Mouse (Mus musculus): ENCODE results near the gene Unc13a.

Gene Unc13a

DNA sequence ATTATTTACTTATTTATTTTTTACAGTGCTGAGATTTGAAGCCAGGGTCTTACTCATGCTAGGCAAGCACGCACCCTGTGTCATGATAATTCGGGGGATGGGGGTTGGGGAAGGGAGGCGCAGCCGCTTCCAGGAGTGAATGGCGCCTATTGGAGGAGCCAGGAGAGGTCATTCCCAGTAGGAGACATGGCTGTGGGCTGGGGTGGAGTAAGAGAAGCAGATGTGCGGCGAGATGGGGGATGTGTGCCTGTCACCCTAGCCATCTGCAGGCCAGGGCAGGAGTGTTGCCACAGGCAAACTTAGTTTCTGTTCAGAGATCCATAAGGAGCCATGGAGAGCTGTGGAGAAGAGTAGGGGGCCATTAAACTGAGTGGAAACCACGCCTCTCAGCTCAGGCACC is 16.1 kb upstream of the Unc13a start:
- no peak for DNase-seq (ENCODE audit: low spot score in 2 of 2)

GRCm38 (mm10) chr8:71686143-71686734 is 14.7 kb upstream of the Unc13a start:
- DNase-seq (ENCODE audit: low spot score in 2 of 2), result no peak

DNA sequence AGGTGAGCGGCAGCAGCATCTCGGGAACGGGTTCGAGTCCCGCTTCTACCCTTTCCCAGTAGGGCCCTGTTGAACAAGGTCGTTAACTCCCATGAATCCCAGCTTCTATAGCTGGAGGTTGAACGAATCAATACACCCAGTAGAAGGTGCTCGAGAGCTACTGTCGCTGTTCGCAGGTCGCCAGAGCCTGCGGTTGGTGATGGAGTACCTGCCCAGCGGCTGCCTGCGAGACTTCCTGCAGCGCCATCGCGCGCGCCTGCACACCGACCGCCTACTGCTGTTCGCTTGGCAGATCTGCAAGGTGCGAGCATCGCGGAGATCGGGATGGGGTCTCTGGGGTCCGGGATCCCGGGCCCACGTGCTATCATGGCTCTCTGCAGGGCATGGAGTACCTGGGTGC is 14.0 kb upstream of the Unc13a start:
- DNase-seq (ENCODE audit: low spot score in 2 of 2), result no peak

DNA sequence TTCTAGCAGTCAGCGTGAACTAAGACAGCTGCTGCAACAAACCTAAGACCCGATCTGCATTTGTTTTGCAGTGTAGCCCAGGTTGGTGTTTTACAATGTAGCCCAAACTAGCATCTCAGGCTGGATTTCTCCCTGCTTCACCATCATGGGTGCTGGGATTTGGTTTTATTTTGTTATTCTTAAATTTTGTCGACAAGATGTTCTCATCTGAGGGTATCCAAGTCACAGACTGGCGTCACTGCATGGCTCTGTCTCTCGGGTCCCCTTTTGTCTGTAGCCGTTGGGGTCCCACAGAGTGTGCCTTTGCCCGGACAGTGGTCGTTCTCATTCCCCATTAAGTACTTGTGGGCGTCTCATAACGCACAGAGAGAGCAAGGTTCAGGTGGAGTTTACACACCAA is 13.1 kb upstream of the Unc13a start:
- no peak for DNase-seq (ENCODE audit: low spot score in 2 of 2)

DNA sequence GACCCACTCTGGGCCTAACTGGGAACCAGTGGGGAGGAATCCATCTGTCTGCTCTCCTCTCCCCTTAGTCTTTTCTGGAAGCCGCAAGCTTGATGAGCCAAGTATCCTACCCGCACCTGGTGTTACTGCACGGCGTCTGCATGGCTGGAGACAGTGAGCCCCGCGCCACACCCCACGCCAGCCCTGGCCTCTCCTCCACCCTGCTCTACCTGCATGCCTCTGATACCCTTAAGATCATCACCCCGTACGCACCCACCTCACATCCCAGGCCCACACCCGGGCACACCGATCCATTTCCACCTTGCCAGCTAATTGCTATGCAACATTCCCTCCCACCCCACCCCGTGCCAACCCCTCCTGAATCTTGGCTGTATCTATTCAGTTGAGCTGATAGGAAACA is 11.3 kb upstream of the Unc13a start:
- no peak for DNase-seq (ENCODE audit: low spot score in 2 of 2)

DNA sequence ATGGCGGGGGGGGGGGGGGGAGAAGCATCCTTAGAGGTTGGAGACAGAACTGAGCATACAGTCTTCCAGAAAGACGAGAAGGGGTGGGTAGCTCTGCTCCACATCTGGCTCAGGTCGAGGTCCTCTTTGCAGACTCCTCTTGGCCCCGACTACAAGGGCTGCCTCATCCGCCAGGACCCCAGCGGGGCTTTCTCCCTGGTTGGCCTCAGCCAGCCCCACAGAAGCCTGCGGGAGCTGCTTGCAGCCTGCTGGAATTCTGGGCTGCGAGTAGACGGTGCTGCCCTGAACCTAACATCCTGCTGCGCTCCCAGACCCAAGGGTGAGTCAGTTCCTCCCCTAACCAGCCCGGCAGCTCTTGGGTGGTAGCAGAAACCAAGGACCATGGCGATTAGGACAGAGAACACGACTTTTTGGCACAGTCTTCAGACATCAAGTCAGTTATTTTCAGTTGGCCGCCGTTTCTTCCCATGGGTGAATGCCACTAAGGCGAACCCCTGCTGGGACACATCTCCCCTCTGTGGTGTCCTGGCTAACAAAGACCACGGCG is 9.9 kb upstream of the Unc13a start:
- DNase-seq (ENCODE audit: low spot score in 2 of 2), result no peak

DNA sequence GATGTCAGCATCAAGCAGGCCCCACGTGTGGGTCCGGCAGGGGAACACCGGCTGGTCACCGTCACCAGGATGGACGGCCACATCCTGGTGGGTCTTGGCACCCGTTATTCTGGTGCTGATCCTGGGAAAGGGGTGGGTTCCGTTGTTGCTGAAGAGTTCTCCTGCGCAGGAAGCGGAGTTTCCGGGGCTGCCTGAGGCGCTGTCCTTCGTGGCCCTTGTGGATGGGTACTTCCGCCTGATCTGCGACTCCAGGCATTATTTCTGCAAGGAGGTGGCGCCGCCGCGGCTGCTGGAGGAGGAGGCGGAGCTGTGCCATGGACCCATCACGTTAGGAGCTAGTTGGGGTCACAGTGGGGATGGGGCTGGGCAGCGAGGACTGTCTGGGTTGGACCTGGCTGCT is 8.9 kb upstream of the Unc13a start:
- no peak for DNase-seq (ENCODE audit: low spot score in 2 of 2)

- no peak for DNase-seq (ENCODE audit: low spot score in 2 of 2)
These were observed 8.1 kb upstream of the Unc13a start for GRCm38 (mm10) chr8:71679550-71680168.

DNA sequence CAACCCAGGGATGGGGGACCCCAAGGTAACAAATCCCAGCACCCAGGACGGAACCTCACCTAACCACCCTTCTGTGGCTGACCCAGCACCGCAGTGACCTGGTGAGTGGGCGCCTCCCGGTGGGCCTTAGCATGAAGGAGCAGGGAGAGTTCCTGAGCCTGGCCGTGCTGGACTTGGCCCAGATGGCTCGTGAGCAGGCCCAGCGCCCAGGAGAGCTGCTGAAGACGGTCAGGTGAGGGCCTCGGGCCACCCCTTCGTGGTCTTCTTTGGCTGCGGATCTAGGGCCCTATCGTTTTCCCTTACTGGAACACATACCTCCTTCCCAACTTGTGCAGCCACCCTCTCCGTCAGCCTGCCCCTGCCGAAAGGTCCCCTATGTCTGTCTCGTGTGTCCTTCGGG is 7.6 kb upstream of the Unc13a start:
- no peak for DNase-seq (ENCODE audit: low spot score in 2 of 2)

GRCm38 (mm10) chr8:71678216-71678615 is 6.7 kb upstream of the Unc13a start:
- no peak for DNase-seq (ENCODE audit: low spot score in 2 of 2)

DNA sequence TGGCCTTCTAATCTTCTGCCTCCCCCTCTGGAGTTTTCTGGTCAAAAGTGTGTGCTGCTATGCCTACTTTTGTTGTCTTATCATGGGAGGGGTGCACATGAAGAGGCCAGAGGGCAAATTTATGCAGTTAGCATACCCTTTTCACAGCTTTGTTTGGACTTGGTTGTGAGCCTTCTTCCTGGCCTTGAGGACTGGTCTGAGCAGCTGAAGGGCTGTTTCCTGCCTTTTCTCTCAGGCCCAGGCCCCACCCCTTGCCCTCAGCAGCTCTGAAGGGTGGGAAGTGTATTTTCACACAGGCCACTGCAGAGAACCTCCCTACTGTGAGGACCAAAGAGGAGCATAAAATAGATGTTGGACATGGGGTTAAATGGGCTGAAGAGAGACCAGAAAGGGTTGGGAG is 6.0 kb upstream of the Unc13a start:
- DNase-seq (ENCODE audit: low spot score in 2 of 2), result no peak

- no peak for DNase-seq (ENCODE audit: low spot score in 2 of 2)
These were observed 5.2 kb upstream of the Unc13a start for GRCm38 (mm10) chr8:71676803-71677202.

DNA sequence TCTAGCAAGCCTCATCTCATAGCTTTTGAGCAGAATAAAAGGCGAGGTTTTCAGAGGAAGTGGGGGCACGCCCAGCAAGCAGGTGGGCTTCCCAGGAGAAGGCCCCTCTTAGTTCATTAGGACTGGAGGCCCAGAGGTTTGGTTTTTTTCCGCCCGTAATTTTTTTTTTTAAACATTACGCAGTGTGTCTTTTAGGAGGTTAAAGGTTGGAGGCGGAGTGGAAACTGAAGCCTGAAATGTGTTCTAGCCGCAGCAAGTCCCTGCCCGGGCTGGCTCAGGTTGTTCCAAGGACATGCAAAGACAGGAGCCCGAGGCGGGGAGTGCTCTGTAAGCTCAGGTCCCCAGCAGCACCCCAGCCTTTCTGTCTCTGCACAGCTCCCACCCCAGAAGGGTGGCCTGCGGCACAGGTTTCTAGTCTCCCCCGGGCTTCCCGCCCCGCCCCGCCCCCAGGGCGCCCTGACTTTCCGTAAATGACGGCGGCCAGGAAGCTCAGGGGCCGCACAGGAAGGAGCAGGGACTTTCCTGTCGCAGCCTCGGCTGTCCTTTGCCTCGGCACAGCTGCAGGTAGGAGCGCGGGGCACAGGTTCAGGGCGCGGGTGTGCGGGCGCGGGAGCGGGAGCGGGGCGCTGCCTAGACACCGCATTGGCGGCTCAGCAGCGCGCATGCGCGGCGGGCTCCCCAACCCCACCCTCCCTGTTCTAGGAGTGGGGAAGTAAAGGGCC is 4.6 kb upstream of the Unc13a start, which contains the start of gene Jak3:
TSS of gene Jak3 (plus strand) at position 277 of the 722 bp plus-strand sequence.
- DNase-seq (ENCODE audit: low spot score in 2 of 2), result peak in 1 of 2 experiments; percentile 61

DNA sequence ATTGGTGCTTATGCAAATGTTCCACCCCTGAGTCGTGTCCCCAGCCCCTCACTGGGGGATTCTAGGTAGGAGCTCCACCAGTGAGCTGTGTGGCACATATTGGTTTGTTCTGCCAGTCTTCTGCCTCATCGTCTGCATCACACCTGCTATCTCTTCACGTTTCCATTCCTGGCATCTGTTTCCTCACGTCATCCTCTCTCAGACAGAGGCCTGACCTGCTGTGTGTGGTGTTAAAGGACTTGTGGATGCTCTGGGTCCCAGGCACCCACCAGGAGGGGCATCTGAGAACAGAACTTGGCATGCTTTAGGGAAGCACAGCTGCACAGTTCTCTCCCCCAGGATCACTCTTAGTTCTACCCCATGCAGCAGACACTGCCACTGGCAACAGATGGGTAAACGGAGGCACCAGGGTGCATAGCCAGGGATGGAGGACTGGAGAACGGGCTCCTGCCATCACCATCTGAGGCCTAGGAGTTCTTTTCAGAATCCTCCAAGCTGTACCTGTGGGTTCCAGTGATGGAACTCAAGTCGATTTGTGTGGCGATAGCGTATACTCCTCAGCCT is 4.0 kb upstream of the Unc13a start:
- no peak for DNase-seq (ENCODE audit: low spot score in 2 of 2)

- no peak for DNase-seq (ENCODE audit: low spot score in 2 of 2)
These were observed 2.5 kb upstream of the Unc13a start for GRCm38 (mm10) chr8:71674071-71674470.

- DNase-seq (ENCODE audit: low spot score in 2 of 2), result no peak
These were observed 695 bp upstream of the Unc13a start for GRCm38 (mm10) chr8:71672168-71672735.

GRCm38 (mm10) chr8:71670621-71671548 is 672 bp downstream of the Unc13a start:
- DNase-seq (ENCODE audit: low spot score in 2 of 2), result peak; percentile 73 to 74

DNA sequence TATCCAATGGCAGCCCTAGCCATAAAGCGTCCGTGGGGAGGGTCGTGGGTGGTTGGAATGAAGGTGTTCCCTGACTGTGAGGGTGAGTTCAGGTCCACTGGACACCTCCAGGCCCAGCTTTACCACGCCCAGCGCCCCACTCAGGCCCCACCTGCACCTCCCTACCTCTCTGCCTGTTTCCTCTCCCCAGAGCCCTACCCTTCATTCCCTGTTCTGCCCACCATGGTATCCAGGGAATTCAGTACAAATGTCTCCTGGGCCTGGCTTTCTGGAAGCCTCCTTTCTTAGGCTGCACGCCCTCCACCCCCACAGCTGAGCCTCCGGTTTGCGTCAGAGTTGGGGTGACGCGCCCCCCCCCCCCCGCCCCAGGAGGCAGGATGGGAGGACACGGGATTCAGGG is 1.4 kb downstream of the Unc13a start:
- no peak for DNase-seq (ENCODE audit: low spot score in 2 of 2)

DNA sequence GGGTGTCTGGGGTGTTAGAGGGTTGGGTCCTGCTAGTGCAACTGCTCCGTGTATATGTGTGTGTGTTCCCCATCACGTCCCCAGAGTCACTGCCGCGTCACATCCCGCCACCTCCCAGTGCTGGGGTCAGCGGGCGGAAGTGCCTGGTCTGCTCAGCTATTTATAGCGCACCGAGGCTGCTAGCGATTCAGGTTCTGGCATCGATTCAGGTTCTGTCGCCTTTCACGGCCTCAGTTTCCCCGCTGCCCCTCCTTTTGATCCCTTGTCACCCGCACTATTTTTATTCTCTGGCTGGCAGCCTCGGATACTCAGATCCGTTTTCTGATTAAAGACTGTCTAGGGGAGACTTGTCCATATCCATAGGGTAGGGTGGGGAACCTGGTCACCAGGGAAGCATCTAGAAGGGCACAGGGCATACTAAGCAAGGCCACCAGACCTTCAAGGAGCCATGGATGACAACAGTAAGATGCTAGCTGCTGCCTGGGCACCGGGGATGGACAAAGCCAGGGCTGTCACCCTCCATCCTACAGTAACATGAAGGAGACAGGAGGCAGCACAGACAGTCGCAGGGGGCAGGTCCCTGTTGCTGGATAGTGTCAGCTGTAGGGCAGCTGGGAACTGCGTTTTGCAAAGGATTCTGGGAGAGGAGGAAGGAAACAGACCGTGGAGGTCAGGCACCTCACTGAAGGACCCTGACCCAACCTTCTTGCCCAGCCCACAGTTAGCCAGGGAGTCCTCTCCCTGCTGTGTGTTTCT is 3.2 kb downstream of the Unc13a start:
- peak in 1 of 2 experiments; percentile 50 for DNase-seq (ENCODE audit: low spot score in 2 of 2)

- no peak for DNase-seq (ENCODE audit: low spot score in 2 of 2)
These were observed 4.3 kb downstream of the Unc13a start for GRCm38 (mm10) chr8:71667256-71667655.
